9 mouse cellular contexts compared by ENCODE assay signal in genomic region chr7:67217025-67217424, GRCm38 (mm10). TPM values are rescaled to one million over a fixed set of nuclear protein-coding genes. Genes with fewer than 3 reads are reported as not detected.
DNase-seq lines count a peak whose midpoint lies in the region; ATAC-seq and TF ChIP-seq lines count a peak whose summit lies in the region.
"Had no signal": no experiment of that assay in that cellular context is flagged by ENCODE, and none has a peak within 500 bp of the region (broad histone marks: within the 10 kb centered on the region; RNA-seq: fewer than 3 reads in every experiment).

No protein-coding gene starts in this region.

- H3K27me3 ChIP-seq in intestine, postnatal 0 days (replicated peaks; ENCODE audit: control insufficient read depth, insufficient read depth, low read length): no peaks in the 10 kb centered on the region
- no peaks in the 10 kb centered on the region for H3K27me3 ChIP-seq in intestine, embryonic 16.5 days (replicated peaks; ENCODE audit: control insufficient read depth, insufficient read depth, low read length)
- no peaks in the 10 kb centered on the region for H3K27me3 ChIP-seq in ES-Bruce4 (ENCODE audit: control insufficient read depth, insufficient read depth, low read length, poor library complexity, severe bottlenecking)
- no peaks in the 10 kb centered on the region for H3K27me3 ChIP-seq in liver, embryonic 14.5 days (ENCODE audit: control insufficient read depth, insufficient read depth, low read length)

- H3K9ac ChIP-seq in intestine, postnatal 0 days (ENCODE audit: low read depth, low read length): no peak overlapping the region
- H3K9ac ChIP-seq in intestine, embryonic 16.5 days (ENCODE audit: low read depth, low read length): no peak overlapping the region
- H3K9ac ChIP-seq in ES-Bruce4 (ENCODE audit: low read depth, poor library complexity, severe bottlenecking): no peak overlapping the region
- no peak overlapping the region for H3K9ac ChIP-seq in liver, embryonic 14.5 days (replicated peaks)

- 0 out of 2 replicates have a peak, but pooled peaks cover 4% of the 10 kb centered on the region for H3K4me1 ChIP-seq in intestine, postnatal 0 days (replicated peaks; ENCODE audit: control insufficient read depth, insufficient read depth, low read length)
- peaks cover 12% of the 10 kb centered on the region; the same call in 1 of the 2 replicates for H3K4me1 ChIP-seq in intestine, embryonic 16.5 days (ENCODE audit: control insufficient read depth, insufficient read depth, low read length)
- no peaks in the 10 kb centered on the region for H3K4me1 ChIP-seq in ES-Bruce4 (ENCODE audit: control insufficient read depth, insufficient read depth, low read length)
- peaks cover 8 to 12% of the 10 kb centered on the region in 2 experiments for H3K4me1 ChIP-seq in liver, embryonic 14.5 days (replicated peaks; ENCODE audit: control insufficient read depth in 2 of 2, insufficient read depth in 2 of 2, low read length in 1 of 2)

- ATAC-seq in intestine, postnatal 0 days: no peak
- ATAC-seq in intestine, embryonic 16.5 days: no peak
- no peak for ATAC-seq in liver, embryonic 14.5 days (ENCODE audit: insufficient read depth)

- no peak overlapping the region for H3K4me3 ChIP-seq in intestine, postnatal 0 days (ENCODE audit: low read depth, low read length)
- no peak overlapping the region for H3K4me3 ChIP-seq in intestine, embryonic 16.5 days (ENCODE audit: low read length)
- no peak overlapping the region for H3K4me3 ChIP-seq in ES-Bruce4 (ENCODE audit: low read depth, low read length)
- H3K4me3 ChIP-seq in liver, embryonic 14.5 days (ENCODE audit: insufficient read depth in 1 of 2, low read depth in 2 of 2, low read length in 2 of 2): no peak overlapping the region
- H3K4me3 ChIP-seq: myocyte had no signal

- H3K27ac ChIP-seq in intestine, postnatal 0 days (ENCODE audit: low read depth, low read length): no peak overlapping the region
- no peak overlapping the region for H3K27ac ChIP-seq in intestine, embryonic 16.5 days (ENCODE audit: low read length)
- H3K27ac ChIP-seq in ES-Bruce4 (ENCODE audit: insufficient read depth, low read length): no peak overlapping the region
- no peak overlapping the region for H3K27ac ChIP-seq in liver, embryonic 14.5 days

- H3K4me2 ChIP-seq in intestine, postnatal 0 days (replicated peaks; ENCODE audit: low read depth): no peak overlapping the region
- no peak overlapping the region for H3K4me2 ChIP-seq in intestine, embryonic 16.5 days (ENCODE audit: low read depth, low read length)
- no peak overlapping the region for H3K4me2 ChIP-seq in liver, embryonic 14.5 days (ENCODE audit: low read depth)

- no peaks in the 10 kb centered on the region for H3K36me3 ChIP-seq in intestine, postnatal 0 days (ENCODE audit: control insufficient read depth, insufficient read depth)
- no peaks in the 10 kb centered on the region for H3K36me3 ChIP-seq in intestine, embryonic 16.5 days (ENCODE audit: control insufficient read depth, insufficient read depth, low read length)
- H3K36me3 ChIP-seq in ES-Bruce4 (ENCODE audit: control insufficient read depth, insufficient read depth, low read length, poor library complexity, severe bottlenecking): no peaks in the 10 kb centered on the region
- no peaks in the 10 kb centered on the region for H3K36me3 ChIP-seq in liver, embryonic 14.5 days (replicated peaks; ENCODE audit: control insufficient read depth, insufficient read depth, low read depth)

- peak; percentile 84 for DNase-seq in adrenal gland, postnatal 14 days
- peak; percentile 83 for DNase-seq in gastrocnemius, postnatal 10 days
- DNase-seq in liver, embryonic 14.5 days (ENCODE audit: low read depth in 3 of 3, low spot score in 3 of 3): peak in 1 of 3 experiments; percentile 16
- DNase-seq in skeletal muscle tissue, adult 2 months (ENCODE audit: low read depth, low spot score): peak; percentile 36
- no peak for DNase-seq in layer of hippocampus, adult 9-11 months

- peak; percentile 90 for TF ChIP-seq CTCF in intestine, postnatal 0 days (IDR thresholded peaks at IDR 0.05; ENCODE audit: low read depth)
- TF ChIP-seq CTCF in ES-Bruce4 (IDR thresholded peaks at IDR 0.05; ENCODE audit: low read depth, low read length): peak; percentile 69
- peak; percentile 95 for TF ChIP-seq CTCF in liver, embryonic 14.5 days (IDR thresholded peaks at IDR 0.05; ENCODE audit: low read depth)

- TF ChIP-seq EP300 in ES-Bruce4 (IDR thresholded peaks at IDR 0.05; ENCODE audit: insufficient read depth, low read depth, low read length): no peak
- TF ChIP-seq EP300 in liver, embryonic 14.5 days (IDR thresholded peaks at IDR 0.05; ENCODE audit: low read depth): no peak

- WGBS in intestine, postnatal 0 days: 82% methylated on average over 3 of the region's 3 CpGs
- WGBS in intestine, embryonic 16.5 days: 78% methylated on average over 3 of the region's 3 CpGs
- WGBS in liver, embryonic 14.5 days (ENCODE audit: insufficient replicate concordance): 53% methylated on average over 3 of the region's 3 CpGs

- no peak for TF ChIP-seq POLR2A in ES-Bruce4 (IDR thresholded peaks at IDR 0.05; ENCODE audit: insufficient read depth, low read length)

- H3K9me3 ChIP-seq in intestine, postnatal 0 days (ENCODE audit: control insufficient read depth): no peaks in the 10 kb centered on the region
- no peaks in the 10 kb centered on the region for H3K9me3 ChIP-seq in intestine, embryonic 16.5 days (ENCODE audit: control insufficient read depth, low read length)
- H3K9me3 ChIP-seq in ES-Bruce4 (replicated peaks; ENCODE audit: control insufficient read depth, insufficient read depth, low read length, poor library complexity, severe bottlenecking): no peaks in the 10 kb centered on the region
- no peaks in the 10 kb centered on the region for H3K9me3 ChIP-seq in liver, embryonic 14.5 days (ENCODE audit: control insufficient read depth, low read length)

RNA-seq across cellular contexts. Expression of gene Lysmd4, which starts 5.3 kb away (rescaled TPM):
- polyA plus RNA-seq in intestine, postnatal 0 days (2015; fragmentation: Nextera tagmentation; extraction: Ambion mirVana): 9.3 and 9.6 TPM in 2 replicates
- polyA plus RNA-seq in intestine, embryonic 16.5 days (2015; fragmentation: Nextera tagmentation; extraction: Ambion mirVana): 11.5 and 11.8 TPM in 2 replicates
- polyA plus RNA-seq in ES-Bruce4 (2011; ENCODE audit: insufficient read depth, insufficient read length, low read depth, missing spikeins): 6.8 and 8.0 TPM in 2 replicates
- 9.3 and 13.1 TPM in 2 replicates for total RNA-seq in adrenal gland, postnatal 14 days (2021)
- total RNA-seq in gastrocnemius, postnatal 10 days (2021): 10 to 100 TPM; 12.3 to 14.5 TPM
- 2.0 and 2.4 TPM in 2 replicates for polyA plus RNA-seq in liver, embryonic 14.5 days (2012; rRNA removed)
- 2.5 and 2.6 TPM in 2 replicates for polyA plus RNA-seq in liver, embryonic 14.5 days (2014; fragmentation: Nextera tagmentation; extraction: Ambion mirVana)
